Mouse (Mus musculus) bone marrow, adult 2 months (tissue): ENCODE measurements around the gene Epb41.

Experiments
- CTCF ChIP-seq: fragments of 200-500 bp; IDR thresholded peaks from 2 replicates; pipeline ENCODE4 v1.5.1; 2011; ENCODE audit warnings: low read length, control low read depth; ENCODE audit not compliant: control insufficient read depth, insufficient read depth
- POLR2A ChIP-seq: fragments of 200-500 bp; IDR thresholded peaks from 2 replicates; pipeline ENCODE4 v1.6.1; 2011; ENCODE audit warnings: low read depth, mild to moderate bottlenecking, control low read depth, low read length, borderline replicate concordance; ENCODE audit not compliant: control insufficient read depth

- TF ChIP-seq CTCF (no peak), POLR2A (no peak)
Observed at GRCm38 (mm10) chr4:132023816-132024215, 51.3 kb downstream of the Epb41 start.
